Mouse (Mus musculus): Measurements from ENCODE around the gene Sel1l3. TPM values are rescaled to one million over a fixed set of nuclear protein-coding genes. Genes with fewer than 3 reads are reported as not detected.

Gene Sel1l3
- total and polyA plus RNA-seq, 3 experiments: 0.01 TPM; not detected in 2

GRCm38 (mm10) chr5:53187245-53187644, 26.5 kb downstream of the Sel1l3 start:
- DNase-seq (ENCODE audit: low read depth, low spot score): no peak
- TF ChIP-seq POLR2AphosphoS2 (IDR thresholded peaks at IDR 0.05; ENCODE audit: low read length) (no peak), ZMIZ1 (IDR thresholded peaks at IDR 0.05; ENCODE audit: low read depth, low read length) (no peak), ETS1 (IDR thresholded peaks at IDR 0.05; ENCODE audit: low read depth, low read length) (no peak), MEF2A (IDR thresholded peaks at IDR 0.05; ENCODE audit: extremely low read depth, insufficient replicate concordance, low read depth, low read length, poor library complexity, severe bottlenecking) (no peak), MAFK (IDR thresholded peaks at IDR 0.05; ENCODE audit: borderline replicate concordance, low read depth, low read length) (no peak), UBTF (IDR thresholded peaks at IDR 0.05; ENCODE audit: borderline replicate concordance, insufficient read depth, low read depth, low read length) (no peak), NRF1 (IDR thresholded peaks at IDR 0.05; ENCODE audit: insufficient read depth, low read depth, low read length, poor library complexity, severe bottlenecking) (no peak), CTCF (IDR thresholded peaks at IDR 0.05 in 2 of 3, conservative IDR thresholded peaks at IDR 0.05 in 1 of 3; ENCODE audit: control insufficient read depth in 1 of 3, insufficient read depth in 1 of 3, low read depth in 2 of 3, low read length in 3 of 3, poor library complexity in 1 of 3, severe bottlenecking in 1 of 3) (no peak), SIN3A (IDR thresholded peaks at IDR 0.05; ENCODE audit: low read length) (no peak), NELFE (IDR thresholded peaks at IDR 0.05; ENCODE audit: low read depth, low read length) (no peak), SMC3 (IDR thresholded peaks at IDR 0.05; ENCODE audit: low read depth, low read length) (no peak), BHLHE40 (IDR thresholded peaks at IDR 0.05; ENCODE audit: borderline replicate concordance, low read depth, low read length) (no peak), GABPA (IDR thresholded peaks at IDR 0.05; ENCODE audit: low read depth, low read length) (no peak), MYC (IDR thresholded peaks at IDR 0.05; ENCODE audit: low read depth, low read length) (no peak), KAT2A (conservative IDR thresholded peaks at IDR 0.05; ENCODE audit: low read depth, low read length) (no peak), POLR2AphosphoS5 (IDR thresholded peaks at IDR 0.05; ENCODE audit: borderline replicate concordance, low read depth, low read length) (no peak), JUND (IDR thresholded peaks at IDR 0.05; ENCODE audit: low read depth, low read length) (no peak), HCFC1 (IDR thresholded peaks at IDR 0.05; ENCODE audit: low read depth, low read length) (no peak), E2F4 (IDR thresholded peaks at IDR 0.05; ENCODE audit: borderline replicate concordance, low read depth, low read length) (no peak)
- H3K27ac ChIP-seq (ENCODE audit: control insufficient read depth, low read depth, low read length): no peak overlapping the region

GRCm38 (mm10) chr5:53185803-53186202, 27.9 kb downstream of the Sel1l3 start:
- H3K27me3 ChIP-seq (ENCODE audit: control insufficient read depth in 1 of 2, insufficient read depth in 2 of 2, low read length in 2 of 2): no peaks in the 10 kb centered on the region
- no peak for DNase-seq (ENCODE audit: low read depth, low spot score)
- H3K9ac ChIP-seq (ENCODE audit: control insufficient read depth, low read depth, low read length, poor library complexity, severe bottlenecking): no peak overlapping the region
- H3K4me1 ChIP-seq (ENCODE audit: control insufficient read depth in 1 of 2, insufficient read depth in 2 of 2, low read length in 2 of 2): no peaks in the 10 kb centered on the region
- H3K27ac ChIP-seq (ENCODE audit: control insufficient read depth, low read depth, low read length): no peak overlapping the region
- no peaks in the 10 kb centered on the region for H3K79me2 ChIP-seq (ENCODE audit: control insufficient read depth, insufficient read depth, low read length, poor library complexity)
- no peaks in the 10 kb centered on the region for H3K9me3 ChIP-seq (replicated peaks; ENCODE audit: insufficient read depth, low read length)
- H3K4me3 ChIP-seq (ENCODE audit: control insufficient read depth in 1 of 2, insufficient read depth in 1 of 2, low read depth in 2 of 2, low read length in 2 of 2): no peak overlapping the region
- H3K36me3 ChIP-seq (ENCODE audit: control insufficient read depth in 1 of 2, insufficient read depth in 2 of 2, low read length in 2 of 2): no peaks in the 10 kb centered on the region
- TF ChIP-seq ETS1 (IDR thresholded peaks at IDR 0.05; ENCODE audit: low read depth, low read length) (no peak), ZC3H11A (IDR thresholded peaks at IDR 0.05; ENCODE audit: low read depth, low read length) (no peak), SMC3 (IDR thresholded peaks at IDR 0.05; ENCODE audit: low read depth, low read length) (no peak), JUND (IDR thresholded peaks at IDR 0.05; ENCODE audit: low read depth, low read length) (no peak), RCOR1 (IDR thresholded peaks at IDR 0.05; ENCODE audit: low read depth, low read length) (no peak)

More at GRCm38 (mm10) chr5:53187245-53187644, 26.5 kb downstream of the Sel1l3 start:
- H3K79me2 ChIP-seq (ENCODE audit: control insufficient read depth, insufficient read depth, low read length, poor library complexity): no peaks in the 10 kb centered on the region
- no peaks in the 10 kb centered on the region for H3K4me1 ChIP-seq (ENCODE audit: control insufficient read depth in 1 of 2, insufficient read depth in 2 of 2, low read length in 2 of 2)
- H3K9ac ChIP-seq (ENCODE audit: control insufficient read depth, low read depth, low read length, poor library complexity, severe bottlenecking): no peak overlapping the region
- H3K4me3 ChIP-seq (ENCODE audit: control insufficient read depth in 1 of 2, insufficient read depth in 1 of 2, low read depth in 2 of 2, low read length in 2 of 2): no peak overlapping the region
- H3K9me3 ChIP-seq (replicated peaks; ENCODE audit: insufficient read depth, low read length): no peaks in the 10 kb centered on the region
- no peaks in the 10 kb centered on the region for H3K27me3 ChIP-seq (ENCODE audit: control insufficient read depth in 1 of 2, insufficient read depth in 2 of 2, low read length in 2 of 2)
- H3K36me3 ChIP-seq (ENCODE audit: control insufficient read depth in 1 of 2, insufficient read depth in 2 of 2, low read length in 2 of 2): no peaks in the 10 kb centered on the region

Measured in MEL (cell line).